Mouse (Mus musculus) small intestine, adult 2 months (tissue): ENCODE measurements around the gene Exoc6b.
A peak's percentile ranks its signal among the peaks of the same experiment; 100 is the strongest.

Experiments used
- CTCF ChIP-seq: fragments of 200-500 bp; IDR thresholded peaks from 2 replicates; pipeline ENCODE4 v1.5.1; 2012; ENCODE audit warnings: low read depth, mild to moderate bottlenecking, control low read depth, inconsistent platforms, low read length, moderate library complexity, mixed read lengths; ENCODE audit not compliant: insufficient replicate concordance, insufficient read length; ENCODE audit errors: extremely low read depth
- POLR2A ChIP-seq: fragments of 200-500 bp; IDR thresholded peaks from 2 replicates; pipeline ENCODE4 v1.6.1; 2012; ENCODE audit warnings: low read depth, mild to moderate bottlenecking, control low read depth, inconsistent platforms, low read length, moderate library complexity

GRCm38 (mm10) chr6:84589742-84590686 is 479.3 kb downstream of the Exoc6b start:
- TF ChIP-seq CTCF (peak; percentile 77), POLR2A (no peak)
